Mouse (Mus musculus) stomach, embryonic 15.5 days (tissue): ENCODE measurements around the gene Amdhd2. TPM values are rescaled to one million over a fixed set of nuclear protein-coding genes. Genes with fewer than 3 reads are reported as not detected.
"Not testable (repeated sequence)": the region's sequence is repeated elsewhere in the genome, so short reads cannot be mapped to it uniquely, and the experiment has no call there.

Source experiments
- ATAC-seq: fragments of 200-750 bp; cut with Nextera tagmentation; 2 replicates; pipeline ENCODE4 v1.8.0; 2017; ENCODE audit warnings: low read depth, moderate number of reproducible peaks, moderate TSS enrichment; ENCODE audit not compliant: insufficient read depth, low FRiP score
- H3K27ac ChIP-seq: fragments of 300-500 bp; sonication (generic); 2 replicates; pipeline ENCODE4 v1.5.1; 2015; ENCODE audit warnings: mild to moderate bottlenecking, inconsistent platforms
- H3K27me3 ChIP-seq: fragments of 300-500 bp; sonication (generic); replicated peaks from 2 replicates; pipeline ENCODE4 v1.6.1; 2015; ENCODE audit warnings: inconsistent platforms
- H3K36me3 ChIP-seq: fragments of 300-500 bp; sonication (generic); 2 replicates; pipeline ENCODE4 v1.6.1; 2015; ENCODE audit warnings: inconsistent platforms
- H3K4me1 ChIP-seq: fragments of 300-500 bp; sonication (generic); 2 replicates; pipeline ENCODE4 v1.6.1; 2015; ENCODE audit warnings: inconsistent platforms
- H3K4me2 ChIP-seq: fragments of 300-500 bp; sonication (generic); 2 replicates; pipeline ENCODE4 v1.6.1; 2015; ENCODE audit warnings: mild to moderate bottlenecking, inconsistent platforms
- H3K4me3 ChIP-seq: fragments of 300-500 bp; sonication (generic); replicated peaks from 2 replicates; pipeline ENCODE4 v1.5.1; 2015; ENCODE audit warnings: inconsistent platforms
- H3K9ac ChIP-seq: fragments of 300-500 bp; sonication (generic); 2 replicates; pipeline ENCODE4 v1.6.1; 2015; ENCODE audit warnings: inconsistent platforms
- H3K9me3 ChIP-seq: fragments of 300-500 bp; sonication (generic); 2 replicates; pipeline ENCODE4 v1.6.1; 2016; ENCODE audit warnings: inconsistent platforms
- WGBS: fragments of 180-500 bp; shearing (Covaris S2); methylation state at CpG from one replicate; pipeline ENCODE4 v1.1.7; 2015; 5-methylcytosine and 5-hydroxymethylcytosine counted together
- polyA plus RNA-seq: library from polyadenylated mRNA; unstranded; fragments of >200 nt; fragmentation: Nextera tagmentation; extraction: Ambion mirVana; gene quantifications from 2 replicates; pipeline ENCODE4 v1.2.1, GENCODE M21; 2015

Amdhd2 gene
- polyA plus RNA-seq, 1 experiment from 2014 or later = 25.1 TPM

DNA sequence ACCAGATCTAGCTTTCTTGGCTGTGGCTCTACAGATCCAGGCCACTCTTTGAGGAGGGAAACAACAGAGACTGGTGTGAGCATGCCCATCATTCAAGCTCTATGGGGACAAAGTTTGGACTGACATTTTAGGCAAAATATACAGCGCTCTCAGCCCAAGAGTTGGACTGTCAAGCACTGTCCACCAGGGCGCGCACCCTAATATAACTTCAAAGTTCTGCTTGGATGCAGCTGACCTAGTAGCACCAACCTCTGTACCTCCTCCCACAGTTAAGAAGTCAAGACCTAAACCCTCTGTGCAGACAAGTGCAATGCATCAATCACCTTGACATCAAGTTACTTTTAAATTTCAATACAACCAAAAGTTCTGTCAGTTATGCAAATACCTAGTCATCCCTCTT, 32.0 kb downstream of the Amdhd2 start:
- no peak for ATAC-seq
- no peaks in the 10 kb centered on the region for H3K4me1 ChIP-seq
- H3K9ac ChIP-seq = no peak overlapping the region
- H3K36me3 ChIP-seq = no peaks in the 10 kb centered on the region
- H3K27me3 ChIP-seq = no peaks in the 10 kb centered on the region
- H3K27ac ChIP-seq = no peak overlapping the region
- H3K4me2 ChIP-seq = no peak overlapping the region
- no peaks in the 10 kb centered on the region for H3K9me3 ChIP-seq
- 91% methylated on average over 3 of the region's 3 CpGs for WGBS
- no peak overlapping the region for H3K4me3 ChIP-seq

- not testable (repeated sequence) for H3K4me3 ChIP-seq
- WGBS = 81% methylated on average over 4 of the region's 4 CpGs
Observed at GRCm38 (mm10) chr17:24129246-24129645, 34.3 kb downstream of the Amdhd2 start.

DNA sequence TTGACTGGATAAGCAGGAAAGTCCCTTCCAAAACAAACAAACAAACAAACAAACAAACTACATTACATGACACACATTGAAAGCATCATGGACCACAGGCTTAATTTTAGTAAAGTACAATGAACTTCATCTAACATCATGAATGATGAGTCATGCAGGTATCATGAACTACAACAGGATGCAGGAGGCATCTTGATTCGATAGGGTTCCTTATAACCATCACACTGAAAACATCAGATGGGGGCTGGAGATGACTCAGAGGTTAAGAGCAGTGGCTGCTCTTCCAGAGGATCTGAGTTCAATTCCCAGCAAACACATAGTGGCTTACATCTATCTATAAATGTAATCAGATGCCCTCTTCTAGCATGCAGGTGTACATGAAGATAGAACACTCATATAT, 36.0 kb downstream of the Amdhd2 start:
- Histone ChIP-seq H3K4me2 (no peak overlapping the region), H3K36me3 (no peaks in the 10 kb centered on the region), H3K9me3 (no peaks in the 10 kb centered on the region), H3K4me3 (no peak overlapping the region), H3K9ac (no peak overlapping the region), H3K27ac (no peak overlapping the region), H3K4me1 (no peaks in the 10 kb centered on the region), H3K27me3 (no peaks in the 10 kb centered on the region)
- whole genome bisulfite sequencing = 80% methylated on average over 1 of the region's 1 CpGs
- ATAC-seq = no peak

More at GRCm38 (mm10) chr17:24129246-24129645, 34.3 kb downstream of the Amdhd2 start:
- H3K9ac ChIP-seq, H3K27ac ChIP-seq, H3K9me3 ChIP-seq, H3K27me3 ChIP-seq, ATAC-seq, H3K4me1 ChIP-seq, H3K36me3 ChIP-seq, H3K4me2 ChIP-seq: not testable (repeated sequence)

DNA sequence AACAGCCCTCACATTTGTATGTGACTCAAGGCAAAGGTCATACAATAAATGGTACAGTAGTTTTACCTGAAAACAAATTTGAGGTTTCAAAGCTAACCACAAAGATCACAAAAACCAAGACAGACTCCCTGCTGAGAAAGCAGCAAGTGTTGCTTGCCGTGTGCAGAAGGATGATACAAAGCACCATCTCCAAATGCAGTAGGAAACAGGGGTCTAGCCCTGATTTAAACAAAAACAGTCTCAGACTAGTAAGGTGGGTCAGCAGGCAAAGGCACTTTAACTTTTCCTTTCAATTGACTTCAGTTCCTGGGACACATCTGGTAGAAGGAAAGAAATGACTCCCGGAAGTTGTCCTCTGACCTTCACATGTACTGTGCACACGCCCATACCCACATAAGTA, 36.8 kb downstream of the Amdhd2 start:
- Histone ChIP-seq H3K9ac (no peak overlapping the region), H3K4me1 (no peaks in the 10 kb centered on the region), H3K36me3 (no peaks in the 10 kb centered on the region), H3K27me3 (no peaks in the 10 kb centered on the region), H3K4me2 (no peak overlapping the region), H3K9me3 (no peaks in the 10 kb centered on the region), H3K27ac (no peak overlapping the region), H3K4me3 (no peak overlapping the region)
- ATAC-seq = no peak
- WGBS = 68% methylated on average over 3 of the region's 3 CpGs

GRCm38 (mm10) chr17:24119446-24119845, 44.1 kb downstream of the Amdhd2 start:
- no peaks in the 10 kb centered on the region for H3K4me1 ChIP-seq
- 83% methylated on average over 3 of the region's 3 CpGs for WGBS
- no peak for ATAC-seq

DNA sequence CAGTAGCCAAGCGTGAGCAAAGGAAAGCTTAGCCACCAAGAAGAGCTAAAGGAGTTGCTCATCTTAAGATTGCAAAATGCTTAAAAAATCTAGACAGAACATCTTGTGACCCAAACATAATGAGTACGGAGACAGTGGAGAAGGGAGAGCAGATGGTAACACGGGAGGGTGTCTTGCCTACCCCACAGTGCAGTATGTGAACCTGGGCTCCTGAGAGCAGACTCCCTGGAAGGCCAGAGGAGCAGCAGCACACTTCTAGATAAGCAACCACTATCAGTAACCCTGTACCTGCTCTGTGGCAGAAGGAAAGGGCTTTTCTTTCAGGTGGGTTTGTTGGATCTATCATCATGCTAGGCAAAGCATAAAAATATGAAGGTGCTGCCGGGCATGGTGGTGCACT, 50.5 kb downstream of the Amdhd2 start:
- no peaks in the 10 kb centered on the region for H3K9me3 ChIP-seq
- H3K4me1 ChIP-seq = no peaks in the 10 kb centered on the region
- H3K27me3 ChIP-seq = no peaks in the 10 kb centered on the region
- peaks cover 10% of the 10 kb centered on the region; the same call in 1 of the 2 replicates for H3K36me3 ChIP-seq
- 71% methylated on average over 4 of the region's 4 CpGs for WGBS
- H3K9ac ChIP-seq = no peak overlapping the region
- ATAC-seq = no peak
- H3K4me2 ChIP-seq = no peak overlapping the region
- H3K4me3 ChIP-seq = no peak overlapping the region
- H3K27ac ChIP-seq = no peak overlapping the region

More at GRCm38 (mm10) chr17:24119446-24119845, 44.1 kb downstream of the Amdhd2 start:
- Histone ChIP-seq H3K9ac (no peak overlapping the region), H3K27ac (no peak overlapping the region), H3K9me3 (no peaks in the 10 kb centered on the region), H3K4me2 (no peak overlapping the region), H3K27me3 (no peaks in the 10 kb centered on the region), H3K36me3 (no peaks in the 10 kb centered on the region), H3K4me3 (no peak overlapping the region)

DNA sequence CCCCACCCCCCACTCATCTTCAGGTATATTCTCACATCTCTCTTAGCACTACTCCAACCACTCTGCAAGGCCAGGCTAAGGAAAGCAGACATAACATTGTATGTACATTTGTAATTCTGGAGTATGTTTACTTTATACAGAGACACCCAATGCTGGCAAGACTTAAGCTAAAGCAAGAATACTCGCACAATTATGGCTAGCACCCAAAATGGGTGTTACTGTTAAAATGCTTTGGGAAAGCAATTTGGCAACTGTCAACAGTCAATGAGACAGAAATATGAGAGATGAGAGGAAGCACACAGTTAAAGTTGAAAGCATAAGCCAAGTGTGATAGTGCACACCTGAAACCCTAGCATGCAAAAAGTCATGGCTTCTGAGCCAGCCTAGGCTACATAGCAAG, 52.3 kb downstream of the Amdhd2 start:
- 52% methylated on average over 1 of the region's 1 CpGs for WGBS
- Histone ChIP-seq H3K4me1 (no peaks in the 10 kb centered on the region), H3K27me3 (no peaks in the 10 kb centered on the region), H3K36me3 (peaks cover 13% of the 10 kb centered on the region; the same call in 1 of the 2 replicates), H3K4me3 (no peak overlapping the region), H3K9me3 (no peaks in the 10 kb centered on the region), H3K9ac (no peak overlapping the region), H3K27ac (no peak overlapping the region), H3K4me2 (no peak overlapping the region)
- no peak for ATAC-seq

GRCm38 (mm10) chr17:24108896-24109295, 54.7 kb downstream of the Amdhd2 start:
- Histone ChIP-seq H3K9ac (no peak overlapping the region), H3K4me2 (no peak overlapping the region), H3K9me3 (no peaks in the 10 kb centered on the region), H3K4me1 (no peaks in the 10 kb centered on the region), H3K27ac (no peak overlapping the region), H3K36me3 (peaks cover 23% of the 10 kb centered on the region), H3K4me3 (no peak overlapping the region), H3K27me3 (no peaks in the 10 kb centered on the region)
- whole genome bisulfite sequencing = 77% methylated on average over 1 of the region's 1 CpGs
- ATAC-seq = no peak

Other genes starting within 250 kb of the Amdhd2 start
- not detected in 2 replicates for gene Dcpp3, start 246.3 kb downstream of the Amdhd2 start, polyA plus RNA-seq
- not detected in 2 replicates for gene Sbp, start 222.1 kb downstream of the Amdhd2 start, polyA plus RNA-seq
- not detected in 2 replicates for gene Sbpl, start 208.5 kb downstream of the Amdhd2 start, polyA plus RNA-seq
- 0.45 TPM in 1 of 2 replicates, not detected in the other for gene Prss30, start 183.2 kb downstream of the Amdhd2 start, polyA plus RNA-seq
- gene Prss22, start 165.7 kb downstream of the Amdhd2 start, polyA plus RNA-seq = 1.9 and 3.0 TPM in 2 replicates
- 2.4 and 6.3 TPM in 2 replicates for gene Prss27, start 125.6 kb downstream of the Amdhd2 start, polyA plus RNA-seq
- gene Kctd5, start 90.3 kb downstream of the Amdhd2 start, polyA plus RNA-seq = 58.4 and 61.4 TPM in 2 replicates
- gene Pdpk1, start 12.8 kb downstream of the Amdhd2 start, polyA plus RNA-seq = 36.1 and 38.9 TPM in 2 replicates
- gene Atp6v0c, start 5.9 kb upstream of the Amdhd2 start, polyA plus RNA-seq = 495 and 512 TPM in 2 replicates
- gene Tbc1d24, start 41.8 kb upstream of the Amdhd2 start, polyA plus RNA-seq = 5.0 and 6.3 TPM in 2 replicates
- gene Ntn3, start 45.8 kb upstream of the Amdhd2 start, polyA plus RNA-seq = 8.1 and 8.5 TPM in 2 replicates
- 9.8 and 10.0 TPM in 2 replicates for gene Tedc2, start 57.1 kb upstream of the Amdhd2 start, polyA plus RNA-seq
- 54.2 and 55.0 TPM in 2 replicates for gene Ccnf, start 87.7 kb upstream of the Amdhd2 start, polyA plus RNA-seq
- gene Abca17, start 187.3 kb upstream of the Amdhd2 start, polyA plus RNA-seq = 0.09 and 0.23 TPM in 2 replicates
- gene Abca3, start 188.2 kb upstream of the Amdhd2 start, polyA plus RNA-seq = 11.9 TPM in 2 replicates